Mouse (Mus musculus): ENCODE results near the gene Nipbl.

Nipbl gene

GRCm38 (mm10) chr15:8443926-8444889 is at the start of gene Nipbl:
Nipbl (minus strand) TSS chr15:8444463.
- DNase-seq = peak; percentile 90 to 92

GRCm38 (mm10) chr15:8485261-8485660 is 41.0 kb upstream of the Nipbl start:
- no peak for DNase-seq

- DNase-seq = no peak
Observed at GRCm38 (mm10) chr15:8469006-8469575, 24.8 kb upstream of the Nipbl start.

- DNase-seq = no peak
Observed at GRCm38 (mm10) chr15:8463521-8463920, 19.3 kb upstream of the Nipbl start.

- no peak for DNase-seq
Observed at GRCm38 (mm10) chr15:8462780-8463179, 18.5 kb upstream of the Nipbl start.

- no peak for DNase-seq
Observed at GRCm38 (mm10) chr15:8460871-8461270, 16.6 kb upstream of the Nipbl start.

- DNase-seq = no peak
Observed at GRCm38 (mm10) chr15:8459979-8460378, 15.7 kb upstream of the Nipbl start.

GRCm38 (mm10) chr15:8456223-8456622 is 12.0 kb upstream of the Nipbl start:
- DNase-seq = peak; percentile 16 to 27

GRCm38 (mm10) chr15:8455486-8455885 is 11.2 kb upstream of the Nipbl start:
- no peak for DNase-seq

GRCm38 (mm10) chr15:8451071-8451470 is 6.8 kb upstream of the Nipbl start:
- peak; percentile 48 to 69 for DNase-seq

- no peak for DNase-seq
Observed at GRCm38 (mm10) chr15:8447193-8447767, 3.0 kb upstream of the Nipbl start.

GRCm38 (mm10) chr15:8446435-8446834 is 2.2 kb upstream of the Nipbl start:
- peak; percentile 31 for DNase-seq

- DNase-seq = peak; percentile 15 to 23
Observed at GRCm38 (mm10) chr15:8445951-8446419, 1.7 kb upstream of the Nipbl start.

- DNase-seq = peak; percentile 77 to 83
Observed at GRCm38 (mm10) chr15:8444890-8445597, 781 bp upstream of the Nipbl start.

- peak; percentile 47 to 62 for DNase-seq
Observed at GRCm38 (mm10) chr15:8443168-8443925, 916 bp downstream of the Nipbl start.

GRCm38 (mm10) chr15:8442761-8443160 is 1.5 kb downstream of the Nipbl start:
- no peak for DNase-seq

- peak; percentile 11 to 22 for DNase-seq
Observed at GRCm38 (mm10) chr15:8442156-8442555, 2.1 kb downstream of the Nipbl start.

GRCm38 (mm10) chr15:8433239-8433947 is 10.9 kb downstream of the Nipbl start:
- no peak for DNase-seq

GRCm38 (mm10) chr15:8432534-8432933 is 11.7 kb downstream of the Nipbl start:
- no peak for DNase-seq

GRCm38 (mm10) chr15:8429502-8429901 is 14.8 kb downstream of the Nipbl start:
- DNase-seq = peak; percentile 29 to 35

GRCm38 (mm10) chr15:8420909-8421308 is 23.4 kb downstream of the Nipbl start:
- DNase-seq = no peak
